In the genomic region with DNA sequence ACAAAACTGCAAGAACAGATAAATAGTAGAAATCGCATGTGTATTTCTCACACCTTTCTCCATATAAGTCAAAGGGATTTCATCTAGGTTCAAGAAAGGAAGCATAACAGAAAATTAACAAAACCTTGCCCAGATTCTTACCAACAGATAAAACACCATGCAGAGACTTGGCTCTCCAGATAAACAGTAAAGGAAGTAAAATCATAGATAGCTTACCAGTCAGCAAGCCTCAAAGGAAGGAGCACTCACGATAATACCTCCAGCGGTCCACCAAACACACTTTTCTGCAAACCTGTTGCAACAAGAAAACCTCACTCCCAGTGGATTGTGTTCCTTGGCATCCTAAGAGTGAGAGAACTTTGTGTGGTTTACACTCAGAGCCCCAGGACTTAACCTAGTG, we compare ENCODE assay signal across 21 mouse cellular contexts.
"Had no signal": no experiment of that assay in that cellular context is flagged by ENCODE, and none has a peak within 500 bp of the region (broad histone marks: within the 10 kb centered on the region; RNA-seq: fewer than 3 reads in every experiment).

No protein-coding gene starts in this region.

- H3K27me3 ChIP-seq: heart, embryonic 13.5 days; heart, embryonic 15.5 days; hindbrain, embryonic 13.5 days; hindbrain, embryonic 15.5 days; kidney, embryonic 15.5 days; limb, embryonic 13.5 days; limb, embryonic 15.5 days; liver, embryonic 12.5 days had no signal

- H3K27ac ChIP-seq: hindbrain, embryonic 13.5 days; hindbrain, embryonic 15.5 days; hindbrain, postnatal 0 days; kidney, embryonic 15.5 days; kidney, postnatal 0 days; limb, embryonic 13.5 days; limb, embryonic 15.5 days; liver, embryonic 12.5 days; liver, embryonic 14.5 days had no signal

- ATAC-seq: hindbrain, postnatal 0 days; liver, embryonic 12.5 days had no signal

- H3K36me3 ChIP-seq: heart, embryonic 13.5 days; heart, embryonic 15.5 days; hindbrain, embryonic 13.5 days; hindbrain, embryonic 15.5 days; kidney, embryonic 15.5 days; limb, embryonic 13.5 days; limb, embryonic 15.5 days; liver, embryonic 12.5 days had no signal

- H3K9me3 ChIP-seq: heart, embryonic 13.5 days; heart, embryonic 15.5 days; hindbrain, embryonic 13.5 days; hindbrain, embryonic 15.5 days; kidney, embryonic 15.5 days; limb, embryonic 13.5 days; limb, embryonic 15.5 days; liver, embryonic 12.5 days had no signal

- H3K4me3 ChIP-seq: heart, embryonic 13.5 days; heart, embryonic 15.5 days; hindbrain, embryonic 13.5 days; hindbrain, embryonic 15.5 days; kidney, embryonic 15.5 days; limb, embryonic 13.5 days; limb, embryonic 15.5 days; liver, embryonic 12.5 days had no signal

- DNase-seq: gastrocnemius, postnatal 14 days; gastrocnemius, postnatal 36 days; heart, postnatal 36 days; kidney, adult 11 months; kidney, adult 2 months; kidney, adult 9 months; kidney, postnatal 14 days; kidney, postnatal 36 days; layer of hippocampus, adult 9-11 months; layer of hippocampus, postnatal 36 days had no signal
